9 mouse cellular contexts compared by ENCODE assay signal in the genomic region with DNA sequence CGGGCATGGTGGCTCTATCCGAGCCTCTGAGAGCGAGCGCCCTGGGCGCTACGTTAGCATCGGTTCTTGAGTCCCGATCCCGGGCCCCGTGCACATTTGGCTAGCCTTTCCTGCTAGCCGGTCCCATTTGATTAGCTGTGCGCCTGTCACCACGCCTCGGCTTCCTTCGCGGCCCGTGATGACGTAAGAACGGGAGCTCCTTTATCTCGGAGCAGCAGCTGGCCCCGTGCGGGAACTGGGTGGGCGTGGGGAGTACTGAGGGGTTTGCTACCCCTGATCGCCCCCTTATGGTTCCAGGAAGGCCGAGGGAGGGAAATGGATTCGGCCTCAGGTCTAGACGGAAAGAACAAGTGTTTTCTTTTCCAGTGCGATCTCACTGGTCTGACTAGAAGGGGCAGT. TPM values are rescaled to one million over a fixed set of nuclear protein-coding genes. Genes with fewer than 3 reads are reported as not detected.
DNase-seq lines count a peak whose midpoint lies in the region; ATAC-seq lines count a peak whose summit lies in the region.
"Had no signal": no experiment of that assay in that cellular context is flagged by ENCODE, and none has a peak within 500 bp of the region (broad histone marks: within the 10 kb centered on the region; RNA-seq: fewer than 3 reads in every experiment).

No protein-coding gene starts in this region.

- ATAC-seq in heart, embryonic 12.5 days (ENCODE audit: insufficient number of reproducible peaks, low FRiP score) = peak; percentile 90
- peak; percentile 81 for ATAC-seq in kidney, embryonic 16.5 days (ENCODE audit: low FRiP score, low TSS enrichment)

- H3K4me1 ChIP-seq in erythroblast, embryonic 14.5 days (ENCODE audit: control insufficient read depth) = peaks cover 79% of the 10 kb centered on the region
- peaks cover 47% of the 10 kb centered on the region for H3K4me1 ChIP-seq in heart, embryonic 12.5 days (replicated peaks)
- peaks cover 49% of the 10 kb centered on the region for H3K4me1 ChIP-seq in kidney, embryonic 16.5 days (ENCODE audit: insufficient read depth, low read length)

- no peaks in the 10 kb centered on the region for H3K27me3 ChIP-seq in erythroblast, embryonic 14.5 days (ENCODE audit: control insufficient read depth)
- H3K27me3 ChIP-seq in heart, embryonic 12.5 days (replicated peaks) = no peaks in the 10 kb centered on the region
- no peaks in the 10 kb centered on the region for H3K27me3 ChIP-seq in kidney, embryonic 16.5 days (ENCODE audit: insufficient read depth, low read length)

- H3K9ac ChIP-seq in heart, embryonic 12.5 days = peak overlapping the region; percentile 72
- H3K9ac ChIP-seq in kidney, embryonic 16.5 days (replicated peaks; ENCODE audit: low read length) = peak overlapping the region; percentile 82

- peak overlapping the region; percentile 67 for H3K4me2 ChIP-seq in heart, embryonic 12.5 days
- H3K4me2 ChIP-seq in kidney, embryonic 16.5 days (replicated peaks; ENCODE audit: low read depth, low read length) = peak overlapping the region; percentile 84

- WGBS in heart, embryonic 12.5 days = under 1% methylated on average over 28 of the region's 28 CpGs
- under 1% methylated on average over 28 of the region's 28 CpGs for WGBS in kidney, embryonic 16.5 days

- peak; percentile 91 for DNase-seq in CD4-positive, CD25-positive, alpha-beta regulatory T cell, adult 2 months (ENCODE audit: low read depth, low spot score)
- peak; percentile 70 for DNase-seq in brain, embryonic 18.5 days (ENCODE audit: low read depth, low spot score)
- DNase-seq in liver = peak; percentile 98
- peak; percentile 64 to 76 for DNase-seq in monocyte, adult 2 months (ENCODE audit: low read depth in 1 of 2, low spot score in 2 of 2)
- DNase-seq in spleen, postnatal 36 days (ENCODE audit: low spot score in 2 of 2) = peak; percentile 84 to 91

- H3K9me3 ChIP-seq in erythroblast, embryonic 14.5 days (ENCODE audit: control insufficient read depth, low read length) = no peaks in the 10 kb centered on the region
- H3K9me3 ChIP-seq in heart, embryonic 12.5 days (replicated peaks) = no peaks in the 10 kb centered on the region
- H3K9me3 ChIP-seq in kidney, embryonic 16.5 days (ENCODE audit: low read length) = no peaks in the 10 kb centered on the region

- peak overlapping the region; percentile 100 for H3K4me3 ChIP-seq in erythroblast, embryonic 14.5 days (replicated peaks)
- peak overlapping the region; percentile 91 for H3K4me3 ChIP-seq in heart, embryonic 12.5 days
- H3K4me3 ChIP-seq in kidney, embryonic 16.5 days (ENCODE audit: low read length) = peak overlapping the region; percentile 91

- H3K27ac ChIP-seq in heart, embryonic 12.5 days (ENCODE audit: poor library complexity, severe bottlenecking) = peak overlapping the region; percentile 99
- peak overlapping the region; percentile 99 for H3K27ac ChIP-seq in kidney, embryonic 16.5 days (ENCODE audit: low read length)

- H3K36me3 ChIP-seq in erythroblast, embryonic 14.5 days (ENCODE audit: control insufficient read depth) = peaks cover 92% of the 10 kb centered on the region
- H3K36me3 ChIP-seq in heart, embryonic 12.5 days = peaks cover 22% of the 10 kb centered on the region
- peaks cover 19% of the 10 kb centered on the region for H3K36me3 ChIP-seq in kidney, embryonic 16.5 days (ENCODE audit: insufficient read depth, low read length)

RNA-seq across cellular contexts. Expression of a gene that starts 0.6 kb away (rescaled TPM):
- polyA plus RNA-seq in erythroblast, embryonic 14.5 days (2012) = 62.3 and 68.6 TPM in 2 replicates
- polyA plus RNA-seq in heart, embryonic 12.5 days (2016; fragmentation: Nextera tagmentation; extraction: Ambion mirVana) = 155 and 159 TPM in 2 replicates
- 142 and 150 TPM in 2 replicates for polyA plus RNA-seq in kidney, embryonic 16.5 days (2015; fragmentation: Nextera tagmentation; extraction: Ambion mirVana)

RNA-seq across cellular contexts. Expression of a gene that starts 11.9 kb away (rescaled TPM):
- polyA plus RNA-seq in erythroblast, embryonic 14.5 days (2012) = 10.5 and 10.8 TPM in 2 replicates
- polyA plus RNA-seq in heart, embryonic 12.5 days (2016; fragmentation: Nextera tagmentation; extraction: Ambion mirVana) = not detected in 2 replicates
- not detected in 2 replicates for polyA plus RNA-seq in kidney, embryonic 16.5 days (2015; fragmentation: Nextera tagmentation; extraction: Ambion mirVana)
- polyA plus RNA-seq: gonadal fat pad, adult 2 months had no signal

RNA-seq across cellular contexts. Expression of a gene that starts 23.6 kb away (rescaled TPM):
- polyA plus RNA-seq in erythroblast, embryonic 14.5 days (2012) = 0.09 TPM in 1 of 2 replicates, not detected in the other
- polyA plus RNA-seq in heart, embryonic 12.5 days (2016; fragmentation: Nextera tagmentation; extraction: Ambion mirVana) = 0.17 TPM in 1 of 2 replicates, not detected in the other
- polyA plus RNA-seq in kidney, embryonic 16.5 days (2015; fragmentation: Nextera tagmentation; extraction: Ambion mirVana) = not detected in 2 replicates

RNA-seq across cellular contexts. Expression of a gene that starts 38.6 kb away (rescaled TPM):
- polyA plus RNA-seq in erythroblast, embryonic 14.5 days (2012) = 0.02 TPM in 1 of 2 replicates, not detected in the other
- not detected in 2 replicates for polyA plus RNA-seq in heart, embryonic 12.5 days (2016; fragmentation: Nextera tagmentation; extraction: Ambion mirVana)
- not detected in 2 replicates for polyA plus RNA-seq in kidney, embryonic 16.5 days (2015; fragmentation: Nextera tagmentation; extraction: Ambion mirVana)

RNA-seq across cellular contexts. Expression of a gene that starts 52.8 kb away (rescaled TPM):
- polyA plus RNA-seq in erythroblast, embryonic 14.5 days (2012) = 7.5 and 8.1 TPM in 2 replicates
- 45.3 and 46.4 TPM in 2 replicates for polyA plus RNA-seq in heart, embryonic 12.5 days (2016; fragmentation: Nextera tagmentation; extraction: Ambion mirVana)
- 43.0 and 47.2 TPM in 2 replicates for polyA plus RNA-seq in kidney, embryonic 16.5 days (2015; fragmentation: Nextera tagmentation; extraction: Ambion mirVana)

Comparison
In these comparisons a context has a peak if more than half of its experiments do, and no peak if none do; other contexts are left out.
1. Peak in every context shown above with its lines: DNase-seq, ATAC-seq, H3K4me3 ChIP-seq and H3K27ac ChIP-seq.
2. RNA of a gene that starts 11.9 kb away (polyA plus RNA-seq): 10.5 to 10.8 TPM in erythroblast, embryonic 14.5 days; not detected in heart, embryonic 12.5 days and not detected in kidney, embryonic 16.5 days; every median in the first group is over 10 times any median in the second.